Mouse (Mus musculus) spleen, adult 10 weeks (tissue): ENCODE data around the gene Gm20822. TPM values are rescaled to one million over a fixed set of nuclear protein-coding genes. Genes with fewer than 3 reads are reported as not detected.

Experiments
- polyA plus RNA-seq: library from polyadenylated mRNA; stranded (reverse); fragments of 350-450 nt; fragmentation: Illumina TruSeq; extraction: RNeasy Lipid Tissue Mini Kit (QIAGEN cat#74804); gene quantifications from one replicate; pipeline ENCODE4 v1.2.3, GENCODE M21; 2015; ENCODE audit warnings: low replicate concordance; ENCODE audit not compliant: insufficient read depth

Gene Gm20822
- not detected for polyA plus RNA-seq

GRCm38 (mm10) chrY:15884671-15885070, at the start of gene Gm20822:
Gene Gm20822, minus strand, starts transcription at chrY:15884771.

